Mouse (Mus musculus): ENCODE measurements around the gene Gal. TPM values are rescaled to one million over a fixed set of nuclear protein-coding genes. Genes with fewer than 3 reads are reported as not detected.

The Gal gene
- polyA plus RNA-seq (2014; fragmentation: Nextera tagmentation; extraction: Ambion mirVana), result 1.5 and 2.5 TPM in 2 replicates

DNA sequence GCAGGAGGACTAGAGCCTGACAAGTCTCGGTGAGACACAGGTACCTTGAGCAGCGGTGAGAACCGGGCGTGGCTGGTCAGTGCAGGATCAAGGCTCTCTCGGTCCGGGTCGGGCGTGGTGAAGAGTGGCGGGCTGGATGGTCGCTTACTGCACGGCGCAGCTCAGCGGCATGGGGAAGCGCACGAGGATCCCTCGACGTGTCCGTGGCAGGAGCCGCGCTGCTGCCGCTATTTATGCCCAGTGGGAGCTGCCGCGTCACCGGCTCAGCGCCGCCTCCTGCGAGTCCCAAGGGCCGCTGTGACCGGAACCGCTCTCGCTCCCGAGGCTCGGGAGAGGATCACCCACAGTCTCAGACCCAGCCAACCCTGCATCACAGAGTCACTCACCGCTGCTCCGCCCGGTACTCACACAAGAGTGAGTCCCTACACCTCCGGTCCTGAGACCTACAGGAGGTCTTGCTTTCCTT is at the start of gene Gal:
TSS of gene Gal (minus strand) at position 277 of the 466 bp plus-strand sequence.
- peak; percentile 89 for DNase-seq (ENCODE audit: low spot score, missing footprints)
- 4% methylated on average over 37 of the region's 37 CpGs for WGBS
- H3K36me3 ChIP-seq (ENCODE audit: control insufficient read depth, insufficient read depth, low read length), result no peaks in the 10 kb centered on the region
- no peak for ATAC-seq (ENCODE audit: low FRiP score)
- no peak within 1 kb of the TSS for H3K27ac ChIP-seq (ENCODE audit: low read depth, low read length)
- H3K4me2 ChIP-seq, result peak within 1 kb of the TSS; percentile 49
- H3K27me3 ChIP-seq (ENCODE audit: control insufficient read depth, insufficient read depth, low read length), result peaks cover 18% of the 10 kb centered on the region
- H3K4me1 ChIP-seq (ENCODE audit: control insufficient read depth, insufficient read depth, low read length), result peaks cover 7% of the 10 kb centered on the region
- peak within 1 kb of the TSS; percentile 26 for H3K4me3 ChIP-seq (ENCODE audit: low read depth, low read length)
- H3K9me3 ChIP-seq (ENCODE audit: control insufficient read depth, low read length), result 0 out of 2 replicates have a peak, but pooled peaks cover 3% of the 10 kb centered on the region
- H3K9ac ChIP-seq (ENCODE audit: low read length), result peak within 1 kb of the TSS; percentile 48

DNA sequence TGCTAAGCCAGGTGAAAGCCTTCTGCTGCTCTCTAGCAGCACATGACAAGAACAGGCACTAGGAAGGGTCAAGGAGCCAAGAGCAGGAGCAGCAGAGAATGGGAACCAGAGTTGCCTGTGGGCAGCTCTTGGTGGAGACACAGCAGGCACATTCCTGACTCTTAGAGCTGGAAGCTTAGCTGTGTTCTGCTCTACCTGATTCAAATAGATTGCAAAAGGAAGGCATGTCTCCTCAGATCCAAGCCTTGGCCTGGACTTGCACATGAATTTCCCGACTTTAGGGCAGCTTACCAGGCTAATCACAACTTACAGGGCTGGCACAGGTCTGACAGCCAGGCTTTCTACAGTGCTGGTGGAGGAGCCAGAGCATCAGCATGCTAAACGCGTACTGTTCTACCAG is 45.6 kb upstream of the Gal start:
- H3K27ac ChIP-seq (ENCODE audit: low read depth, low read length), result no peak overlapping the region
- no peak overlapping the region for H3K4me3 ChIP-seq (ENCODE audit: low read depth, low read length)
- WGBS, result 96% methylated on average over 3 of the region's 3 CpGs
- ATAC-seq (ENCODE audit: low FRiP score), result no peak
- H3K36me3 ChIP-seq (ENCODE audit: control insufficient read depth, insufficient read depth, low read length), result peaks cover 45% of the 10 kb centered on the region
- no peaks in the 10 kb centered on the region for H3K27me3 ChIP-seq (ENCODE audit: control insufficient read depth, insufficient read depth, low read length)
- no peaks in the 10 kb centered on the region for H3K4me1 ChIP-seq (ENCODE audit: control insufficient read depth, insufficient read depth, low read length)
- no peak overlapping the region for H3K9ac ChIP-seq (ENCODE audit: low read length)
- no peak for DNase-seq (ENCODE audit: low spot score, missing footprints)
- no peaks in the 10 kb centered on the region for H3K9me3 ChIP-seq (ENCODE audit: control insufficient read depth, low read length)
- no peak overlapping the region for H3K4me2 ChIP-seq

DNA sequence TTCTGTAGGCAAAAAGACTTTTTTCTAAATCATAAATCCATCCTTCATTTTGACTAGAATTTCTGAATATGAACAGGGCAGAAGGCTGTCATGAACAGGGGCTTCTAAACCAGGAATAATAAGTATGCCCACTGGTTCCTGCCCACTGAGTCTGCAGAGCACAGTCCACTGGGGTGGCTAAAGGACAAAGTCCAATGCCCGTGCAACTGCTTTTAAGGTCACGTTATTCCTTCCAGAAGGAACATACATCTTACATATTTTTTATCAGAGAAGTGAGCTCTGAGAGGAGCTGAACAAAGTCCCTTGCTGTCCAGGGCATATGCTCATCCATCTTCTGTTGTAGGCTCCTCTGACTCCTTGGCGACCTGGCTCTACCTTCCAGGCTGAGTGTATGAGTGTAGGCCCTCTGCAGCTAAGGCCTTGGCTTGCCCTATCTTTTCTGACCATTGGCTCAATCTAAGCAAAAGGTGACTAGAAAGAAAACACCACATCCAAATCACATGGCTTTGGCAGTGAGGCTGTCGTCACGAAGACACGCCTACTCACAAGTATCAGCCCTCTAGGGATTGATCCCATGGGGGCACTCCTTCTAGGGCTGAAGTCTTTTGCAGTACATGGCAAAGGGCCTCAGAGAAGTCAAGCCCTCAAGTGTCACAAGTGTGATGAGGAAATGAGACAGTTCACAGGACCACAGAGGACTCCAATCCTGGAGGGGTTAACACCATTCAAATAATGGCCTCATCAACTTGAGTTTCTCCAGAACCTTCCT is 44.2 kb upstream of the Gal start:
- Histone ChIP-seq H3K4me2 (no peak overlapping the region), H3K36me3 (ENCODE audit: control insufficient read depth, insufficient read depth, low read length) (peaks cover 36% of the 10 kb centered on the region), H3K9me3 (ENCODE audit: control insufficient read depth, low read length) (no peaks in the 10 kb centered on the region), H3K4me3 (ENCODE audit: low read depth, low read length) (no peak overlapping the region), H3K9ac (ENCODE audit: low read length) (no peak overlapping the region), H3K27me3 (ENCODE audit: control insufficient read depth, insufficient read depth, low read length) (no peaks in the 10 kb centered on the region), H3K27ac (ENCODE audit: low read depth, low read length) (no peak overlapping the region), H3K4me1 (ENCODE audit: control insufficient read depth, insufficient read depth, low read length) (no peaks in the 10 kb centered on the region)
- 95% methylated on average over 6 of the region's 6 CpGs for WGBS
- ATAC-seq (ENCODE audit: low FRiP score), result no peak
- DNase-seq (ENCODE audit: low spot score, missing footprints), result no peak

DNA sequence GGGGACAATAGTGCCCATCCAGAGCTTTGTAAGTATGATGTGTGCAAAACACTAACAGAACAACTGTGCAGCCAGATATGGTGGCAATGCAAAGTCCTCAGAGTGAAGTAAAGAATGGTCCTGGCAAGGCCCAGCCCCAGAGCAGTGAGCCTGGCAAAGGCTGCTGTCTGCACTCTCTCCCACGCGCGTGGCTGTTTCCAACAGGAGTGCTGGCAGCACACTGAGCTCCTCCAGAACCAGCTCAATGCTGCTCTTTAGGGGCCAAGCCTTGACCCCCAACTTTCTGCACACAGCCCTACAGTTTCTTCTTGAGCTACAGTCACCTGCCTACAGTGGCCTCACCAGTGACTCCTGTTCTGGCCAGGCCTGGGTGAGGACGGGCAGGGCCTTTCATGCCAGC is 43.4 kb upstream of the Gal start:
- Histone ChIP-seq H3K4me1 (ENCODE audit: control insufficient read depth, insufficient read depth, low read length) (no peaks in the 10 kb centered on the region), H3K36me3 (ENCODE audit: control insufficient read depth, insufficient read depth, low read length) (peaks cover 30% of the 10 kb centered on the region), H3K4me2 (no peak overlapping the region), H3K9ac (ENCODE audit: low read length) (no peak overlapping the region), H3K4me3 (ENCODE audit: low read depth, low read length) (no peak overlapping the region), H3K27ac (ENCODE audit: low read depth, low read length) (no peak overlapping the region), H3K9me3 (ENCODE audit: control insufficient read depth, low read length) (no peaks in the 10 kb centered on the region), H3K27me3 (ENCODE audit: control insufficient read depth, insufficient read depth, low read length) (no peaks in the 10 kb centered on the region)
- no peak for ATAC-seq (ENCODE audit: low FRiP score)
- no peak for DNase-seq (ENCODE audit: low spot score, missing footprints)
- 96% methylated on average over 4 of the region's 4 CpGs for WGBS

DNA sequence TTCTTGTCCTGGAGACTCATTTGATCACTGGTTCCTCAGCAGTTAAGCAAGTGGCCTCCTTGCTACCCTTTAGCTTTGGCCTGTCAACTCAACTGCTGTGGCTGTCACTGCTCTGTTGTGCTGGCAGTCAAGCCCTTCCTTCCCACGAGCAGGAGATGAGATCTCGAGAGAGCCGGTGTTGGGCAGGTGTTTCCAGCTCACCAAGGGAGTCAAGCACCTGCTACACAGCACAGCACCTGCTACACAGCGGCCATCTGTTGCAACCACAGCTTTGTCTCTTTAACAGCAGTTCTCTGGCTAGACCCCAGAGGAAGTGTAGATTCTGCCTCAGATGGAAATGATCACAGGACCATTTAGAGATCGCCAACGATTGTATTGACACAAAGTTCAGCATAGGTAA is 37.3 kb upstream of the Gal start:
- Histone ChIP-seq H3K9me3 (ENCODE audit: control insufficient read depth, low read length) (no peaks in the 10 kb centered on the region), H3K27me3 (ENCODE audit: control insufficient read depth, insufficient read depth, low read length) (no peaks in the 10 kb centered on the region), H3K4me1 (ENCODE audit: control insufficient read depth, insufficient read depth, low read length) (no peaks in the 10 kb centered on the region), H3K9ac (ENCODE audit: low read length) (no peak overlapping the region), H3K4me2 (no peak overlapping the region), H3K36me3 (ENCODE audit: control insufficient read depth, insufficient read depth, low read length) (peaks cover 9% of the 10 kb centered on the region), H3K4me3 (ENCODE audit: low read depth, low read length) (no peak overlapping the region), H3K27ac (ENCODE audit: low read depth, low read length) (no peak overlapping the region)
- ATAC-seq (ENCODE audit: low FRiP score) (peak; percentile 54), DNase-seq (ENCODE audit: low spot score, missing footprints) (no peak)
- WGBS, result 68% methylated on average over 6 of the region's 6 CpGs

DNA sequence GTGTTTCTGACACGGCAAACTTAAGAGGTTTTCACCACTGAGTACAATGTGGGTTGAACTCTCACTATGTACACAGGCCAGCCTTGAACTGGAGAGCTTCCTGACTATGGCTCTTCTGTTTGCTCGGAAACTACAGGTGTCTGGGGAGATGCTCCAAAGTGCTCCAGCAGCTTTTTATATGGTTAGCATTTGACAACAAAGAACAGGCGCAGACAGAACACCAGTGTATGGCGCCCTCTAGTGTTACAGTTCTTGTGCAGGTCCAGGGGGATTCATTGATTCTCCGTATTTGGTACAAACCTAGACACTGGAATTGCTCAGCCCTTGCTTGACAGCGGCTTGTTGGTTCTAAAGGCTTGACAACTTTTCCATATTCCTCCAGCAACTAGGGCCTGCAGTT is 36.8 kb upstream of the Gal start:
- 35% methylated on average over 6 of the region's 6 CpGs for WGBS
- peak; percentile 81 for ATAC-seq (ENCODE audit: low FRiP score)
- DNase-seq (ENCODE audit: low spot score, missing footprints), result peak; percentile 96
- Histone ChIP-seq H3K4me1 (ENCODE audit: control insufficient read depth, insufficient read depth, low read length) (no peaks in the 10 kb centered on the region), H3K36me3 (ENCODE audit: control insufficient read depth, insufficient read depth, low read length) (peaks cover 9% of the 10 kb centered on the region), H3K4me2 (no peak overlapping the region), H3K27ac (ENCODE audit: low read depth, low read length) (no peak overlapping the region), H3K4me3 (ENCODE audit: low read depth, low read length) (no peak overlapping the region), H3K9me3 (ENCODE audit: control insufficient read depth, low read length) (no peaks in the 10 kb centered on the region), H3K27me3 (ENCODE audit: control insufficient read depth, insufficient read depth, low read length) (no peaks in the 10 kb centered on the region), H3K9ac (ENCODE audit: low read length) (no peak overlapping the region)

DNA sequence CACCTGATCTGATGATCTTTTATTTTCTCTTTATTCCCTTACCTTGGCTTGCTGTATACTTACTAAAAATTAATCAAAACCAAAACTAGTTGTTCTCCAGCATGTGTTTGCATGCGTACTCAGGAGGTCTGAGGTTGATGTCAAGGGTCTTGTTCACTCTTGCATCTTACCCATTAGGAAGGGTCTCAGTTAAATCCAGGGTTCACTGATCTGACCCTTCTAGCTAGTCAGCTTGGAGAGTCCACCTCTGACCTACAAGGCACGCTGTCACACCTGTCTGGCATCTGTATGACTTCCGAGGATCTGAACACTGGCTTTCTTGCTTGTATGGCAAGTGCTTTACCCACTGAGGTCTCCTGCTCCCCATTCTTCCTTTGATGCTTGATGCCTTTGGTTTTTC is 36.4 kb upstream of the Gal start:
- H3K9me3 ChIP-seq (ENCODE audit: control insufficient read depth, low read length), result no peaks in the 10 kb centered on the region
- DNase-seq (ENCODE audit: low spot score, missing footprints), result no peak
- 92% methylated on average over 3 of the region's 3 CpGs for WGBS
- H3K4me2 ChIP-seq, result no peak overlapping the region
- ATAC-seq (ENCODE audit: low FRiP score), result peak; percentile 17; the same call in 1 of the 2 replicates
- H3K4me3 ChIP-seq (ENCODE audit: low read depth, low read length), result no peak overlapping the region
- peaks cover 9% of the 10 kb centered on the region for H3K36me3 ChIP-seq (ENCODE audit: control insufficient read depth, insufficient read depth, low read length)
- H3K4me1 ChIP-seq (ENCODE audit: control insufficient read depth, insufficient read depth, low read length), result no peaks in the 10 kb centered on the region
- no peak overlapping the region for H3K27ac ChIP-seq (ENCODE audit: low read depth, low read length)
- H3K9ac ChIP-seq (ENCODE audit: low read length), result no peak overlapping the region
- no peaks in the 10 kb centered on the region for H3K27me3 ChIP-seq (ENCODE audit: control insufficient read depth, insufficient read depth, low read length)

DNA sequence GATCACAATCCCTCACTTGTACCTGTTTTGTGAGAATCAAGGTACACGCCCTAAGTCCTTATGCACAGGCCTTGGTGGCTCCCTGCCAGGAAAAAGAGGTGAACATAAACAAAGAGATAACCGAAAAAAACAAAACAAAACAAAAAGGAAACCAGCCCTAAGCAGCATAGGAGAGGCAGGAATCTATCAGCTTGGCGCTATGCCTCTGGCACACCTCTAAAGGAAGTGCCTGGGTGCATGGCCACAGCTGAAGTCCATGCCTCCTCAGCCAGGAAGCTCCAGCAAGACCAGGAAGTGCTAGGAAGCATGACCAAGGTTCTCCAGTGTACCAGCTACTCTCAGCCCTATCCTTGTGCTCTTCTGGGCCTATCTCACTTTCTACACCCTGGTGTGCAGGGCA is 34.9 kb upstream of the Gal start:
- Histone ChIP-seq H3K9me3 (ENCODE audit: control insufficient read depth, low read length) (no peaks in the 10 kb centered on the region), H3K27me3 (ENCODE audit: control insufficient read depth, insufficient read depth, low read length) (no peaks in the 10 kb centered on the region)
- no peak for ATAC-seq (ENCODE audit: low FRiP score)

DNA sequence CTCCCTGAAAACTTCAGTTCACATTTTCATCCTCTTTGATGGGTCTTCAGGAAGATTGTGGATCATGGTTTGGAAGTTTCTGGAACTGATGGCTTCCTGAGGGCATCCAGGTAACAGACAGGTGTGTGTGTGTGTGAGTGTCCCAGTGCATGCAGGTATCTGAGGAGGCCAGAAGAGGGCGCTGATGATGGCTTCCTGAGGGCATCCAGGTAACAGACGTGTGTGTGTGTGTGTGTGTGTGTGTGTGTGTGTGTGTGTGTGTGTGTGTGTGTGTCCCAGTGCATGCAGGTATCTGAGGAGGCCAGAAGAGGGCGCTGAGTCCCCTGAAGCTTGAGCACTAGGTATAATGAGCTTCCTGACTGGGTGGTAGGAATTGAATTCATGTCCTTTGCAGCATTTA is 33.0 kb upstream of the Gal start:
- no peak overlapping the region for H3K4me2 ChIP-seq
- H3K4me1 ChIP-seq (ENCODE audit: control insufficient read depth, insufficient read depth, low read length), result no peaks in the 10 kb centered on the region
- no peaks in the 10 kb centered on the region for H3K9me3 ChIP-seq (ENCODE audit: control insufficient read depth, low read length)
- H3K27ac ChIP-seq (ENCODE audit: low read depth, low read length), result no peak overlapping the region
- no peaks in the 10 kb centered on the region for H3K36me3 ChIP-seq (ENCODE audit: control insufficient read depth, insufficient read depth, low read length)
- no peaks in the 10 kb centered on the region for H3K27me3 ChIP-seq (ENCODE audit: control insufficient read depth, insufficient read depth, low read length)
- ATAC-seq (ENCODE audit: low FRiP score), result no peak
- no peak for DNase-seq (ENCODE audit: low spot score, missing footprints)
- 74% methylated on average over 3 of the region's 3 CpGs for WGBS
- no peak overlapping the region for H3K4me3 ChIP-seq (ENCODE audit: low read depth, low read length)
- no peak overlapping the region for H3K9ac ChIP-seq (ENCODE audit: low read length)

More for the DNA sequence above, 34.9 kb upstream of the Gal start:
- DNase-seq (ENCODE audit: low spot score, missing footprints), result no peak
- 80% methylated on average over 3 of the region's 3 CpGs for WGBS
- H3K36me3 ChIP-seq (ENCODE audit: control insufficient read depth, insufficient read depth, low read length), result no peaks in the 10 kb centered on the region
- H3K27ac ChIP-seq (ENCODE audit: low read depth, low read length), result no peak overlapping the region
- H3K4me3 ChIP-seq (ENCODE audit: low read depth, low read length), result no peak overlapping the region
- H3K9ac ChIP-seq (ENCODE audit: low read length), result no peak overlapping the region
- H3K4me2 ChIP-seq, result no peak overlapping the region
- H3K4me1 ChIP-seq (ENCODE audit: control insufficient read depth, insufficient read depth, low read length), result no peaks in the 10 kb centered on the region

Measured in midbrain, embryonic 11.5 days (tissue).